Mouse (Mus musculus): Measurements from ENCODE around the gene Adgb. TPM values are rescaled to one million over a fixed set of nuclear protein-coding genes. Genes with fewer than 3 reads are reported as not detected.
A peak's percentile ranks its signal among the peaks of the same experiment; 100 is the strongest.
"Not testable (repeated sequence)": the region's sequence is repeated elsewhere in the genome, so short reads cannot be mapped to it uniquely, and the experiment has no call there.

The Adgb gene
- polyA plus RNA-seq (2012; rRNA removed) (0.27 and 0.47 TPM in 2 replicates), polyA plus RNA-seq (2014; fragmentation: Nextera tagmentation; extraction: Ambion mirVana) (0.10 and 0.12 TPM in 2 replicates)

DNA sequence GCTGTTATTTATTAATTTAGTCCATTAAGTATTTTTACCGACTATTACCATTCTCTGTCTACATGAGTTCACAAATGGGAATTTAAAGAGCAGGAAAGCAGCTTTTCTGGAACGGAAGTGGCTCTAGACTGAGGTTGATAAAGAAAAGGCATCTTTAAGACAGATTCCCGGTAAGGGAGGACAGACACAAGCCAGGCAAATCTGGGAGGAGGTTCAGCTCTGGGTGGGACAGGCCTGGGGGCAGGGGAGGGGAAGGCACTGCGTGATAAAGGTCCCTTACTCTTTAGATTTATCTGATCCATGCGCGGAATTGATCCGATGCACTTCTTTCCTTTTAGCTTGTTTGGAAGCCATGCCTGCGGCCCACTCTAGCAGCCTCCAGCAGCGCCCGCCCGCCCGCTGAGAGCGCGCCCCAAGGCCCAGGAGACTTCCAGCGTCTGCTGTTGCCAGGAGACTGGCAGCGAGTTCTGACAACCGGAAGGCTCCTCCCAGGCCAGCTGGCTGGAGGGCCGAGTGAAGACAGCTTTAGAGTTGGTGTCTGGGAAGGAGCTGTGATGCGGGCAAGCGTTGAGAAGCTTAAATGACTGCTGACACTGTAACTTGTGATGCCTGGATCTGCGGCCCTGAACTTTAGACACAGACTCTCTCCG, at the start of gene Adgb:
Adgb (minus strand) TSS at position 366 of the 650 bp plus-strand sequence.
- H3K9ac ChIP-seq (ENCODE audit: low read depth, low read length, severe bottlenecking) = peak within 1 kb of the TSS; percentile 40; the same call in 1 of the 2 replicates
- 0 out of 2 replicates have a peak within 1 kb of the TSS, but pooled peaks have one; percentile 14 for H3K4me3 ChIP-seq (replicated peaks; ENCODE audit: low read length)
- no peak for TF ChIP-seq POLR2A (IDR thresholded peaks at IDR 0.05; ENCODE audit: borderline replicate concordance, extremely low read depth, insufficient read depth, insufficient read length)
- H3K36me3 ChIP-seq (ENCODE audit: control insufficient read depth, insufficient read depth, low read length) = no peaks in the 10 kb centered on the region
- no peaks in the 10 kb centered on the region for H3K9me3 ChIP-seq (ENCODE audit: control insufficient read depth, low read length)
- H3K4me1 ChIP-seq (ENCODE audit: control insufficient read depth, insufficient read depth, low read length) = peaks cover 3% of the 10 kb centered on the region; the same call in 1 of the 2 replicates
- H3K27me3 ChIP-seq (ENCODE audit: control insufficient read depth, insufficient read depth, low read length) = no peaks in the 10 kb centered on the region
- no peak within 1 kb of the TSS for H3K27ac ChIP-seq (replicated peaks; ENCODE audit: low read depth, low read length)
- H3K4me2 ChIP-seq (replicated peaks; ENCODE audit: low read depth, low read length, severe bottlenecking) = peak within 1 kb of the TSS; percentile 47
- ATAC-seq (ENCODE audit: low FRiP score, low read depth) (peak; percentile 68), DNase-seq (ENCODE audit: low spot score) (peak; percentile 69)
- WGBS = 5% methylated on average over 22 of the region's 22 CpGs

DNA sequence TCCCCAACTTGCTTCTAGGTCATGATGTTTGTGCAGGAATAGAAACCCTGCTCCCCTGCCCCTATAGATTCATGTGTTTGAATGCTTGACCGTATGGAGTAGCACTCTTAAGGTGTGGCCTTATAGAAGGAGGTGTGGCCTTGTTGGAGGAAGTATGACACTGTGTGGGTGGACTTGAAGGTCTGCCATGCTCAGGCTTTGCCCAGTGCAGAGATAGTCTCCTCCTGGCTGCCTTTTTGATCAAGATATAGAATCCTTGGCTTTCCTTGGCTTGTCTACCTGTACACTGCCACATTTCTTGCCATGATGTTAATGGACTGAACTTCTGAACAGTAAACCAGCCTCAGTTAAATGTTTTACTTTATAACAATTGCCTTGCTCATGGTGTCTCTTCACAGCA, 8.0 kb upstream of the Adgb start:
- ATAC-seq (ENCODE audit: low FRiP score, low read depth) (no peak), DNase-seq (ENCODE audit: low spot score) (no peak)
- H3K4me3 ChIP-seq (replicated peaks; ENCODE audit: low read length) = no peak overlapping the region
- no peak overlapping the region for H3K9ac ChIP-seq (ENCODE audit: low read depth, low read length, severe bottlenecking)
- no peaks in the 10 kb centered on the region for H3K9me3 ChIP-seq (ENCODE audit: control insufficient read depth, low read length)
- H3K27ac ChIP-seq (replicated peaks; ENCODE audit: low read depth, low read length) = no peak overlapping the region
- no peaks in the 10 kb centered on the region for H3K4me1 ChIP-seq (ENCODE audit: control insufficient read depth, insufficient read depth, low read length)
- WGBS = 76% methylated on average over 1 of the region's 1 CpGs
- no peaks in the 10 kb centered on the region for H3K36me3 ChIP-seq (ENCODE audit: control insufficient read depth, insufficient read depth, low read length)
- H3K4me2 ChIP-seq (replicated peaks; ENCODE audit: low read depth, low read length, severe bottlenecking) = no peak overlapping the region
- H3K27me3 ChIP-seq (ENCODE audit: control insufficient read depth, insufficient read depth, low read length) = no peaks in the 10 kb centered on the region
- TF ChIP-seq POLR2A (IDR thresholded peaks at IDR 0.05; ENCODE audit: borderline replicate concordance, extremely low read depth, insufficient read depth, insufficient read length) = no peak

DNA sequence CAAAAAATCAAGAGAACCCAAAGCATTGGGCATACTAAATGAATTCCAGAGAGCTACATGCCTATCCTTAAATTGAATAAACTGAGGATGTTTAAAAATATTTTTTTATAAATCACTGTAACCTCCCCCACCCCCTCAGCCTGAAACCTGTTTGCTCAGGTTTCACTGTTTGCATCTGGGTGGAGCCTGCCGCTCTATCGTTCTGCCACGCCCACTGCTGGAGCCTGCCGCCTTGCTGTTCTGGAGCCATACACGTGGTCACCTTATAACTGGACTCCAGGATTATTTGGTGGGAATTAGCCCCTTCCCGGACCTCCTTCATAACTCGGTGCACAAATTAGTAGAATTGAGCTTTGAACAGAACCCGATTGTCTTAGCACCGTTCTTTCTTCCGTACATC, 5.3 kb upstream of the Adgb start:
- not testable (repeated sequence) for H3K4me3 ChIP-seq (replicated peaks; ENCODE audit: low read length); ATAC-seq (ENCODE audit: low FRiP score, low read depth); H3K27me3 ChIP-seq (ENCODE audit: control insufficient read depth, insufficient read depth, low read length); H3K36me3 ChIP-seq (ENCODE audit: control insufficient read depth, insufficient read depth, low read length); DNase-seq (ENCODE audit: low spot score); H3K4me2 ChIP-seq (replicated peaks; ENCODE audit: low read depth, low read length, severe bottlenecking); H3K4me1 ChIP-seq (ENCODE audit: control insufficient read depth, insufficient read depth, low read length); H3K9ac ChIP-seq (ENCODE audit: low read depth, low read length, severe bottlenecking); H3K9me3 ChIP-seq (ENCODE audit: control insufficient read depth, low read length); H3K27ac ChIP-seq (replicated peaks; ENCODE audit: low read depth, low read length)
- WGBS = 54% methylated on average over 10 of the region's 10 CpGs

DNA sequence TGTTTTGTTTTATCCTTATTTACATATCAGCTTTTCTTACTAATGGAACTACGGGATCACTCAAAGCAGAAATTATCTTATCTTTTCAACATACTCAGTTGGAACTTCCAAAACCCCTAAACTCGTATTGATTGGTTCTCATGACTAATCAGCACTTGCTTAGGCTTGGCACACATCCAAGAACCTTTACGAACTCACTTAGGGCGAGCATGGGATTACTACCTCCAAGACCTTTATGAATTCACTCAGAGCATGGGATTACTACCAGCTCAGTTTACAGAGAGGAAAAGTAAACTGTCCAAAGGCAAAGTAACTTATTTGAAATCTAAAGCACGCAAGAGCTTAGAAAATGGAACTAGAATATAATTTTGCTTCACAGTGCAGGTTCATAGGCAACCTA, 4.8 kb upstream of the Adgb start:
- DNase-seq (ENCODE audit: low spot score) (no peak), ATAC-seq (ENCODE audit: low FRiP score, low read depth) (no peak)
- Histone ChIP-seq H3K27me3 (ENCODE audit: control insufficient read depth, insufficient read depth, low read length) (no peaks in the 10 kb centered on the region), H3K36me3 (ENCODE audit: control insufficient read depth, insufficient read depth, low read length) (no peaks in the 10 kb centered on the region), H3K4me1 (ENCODE audit: control insufficient read depth, insufficient read depth, low read length) (peaks cover 3% of the 10 kb centered on the region; the same call in 1 of the 2 replicates), H3K4me2 (replicated peaks; ENCODE audit: low read depth, low read length, severe bottlenecking) (no peak overlapping the region), H3K9ac (ENCODE audit: low read depth, low read length, severe bottlenecking) (no peak overlapping the region), H3K9me3 (ENCODE audit: control insufficient read depth, low read length) (no peaks in the 10 kb centered on the region), H3K4me3 (replicated peaks; ENCODE audit: low read length) (no peak overlapping the region), H3K27ac (replicated peaks; ENCODE audit: low read depth, low read length) (no peak overlapping the region)
- WGBS = 47% methylated on average over 5 of the region's 5 CpGs
- TF ChIP-seq POLR2A (IDR thresholded peaks at IDR 0.05; ENCODE audit: borderline replicate concordance, extremely low read depth, insufficient read depth, insufficient read length) = no peak

DNA sequence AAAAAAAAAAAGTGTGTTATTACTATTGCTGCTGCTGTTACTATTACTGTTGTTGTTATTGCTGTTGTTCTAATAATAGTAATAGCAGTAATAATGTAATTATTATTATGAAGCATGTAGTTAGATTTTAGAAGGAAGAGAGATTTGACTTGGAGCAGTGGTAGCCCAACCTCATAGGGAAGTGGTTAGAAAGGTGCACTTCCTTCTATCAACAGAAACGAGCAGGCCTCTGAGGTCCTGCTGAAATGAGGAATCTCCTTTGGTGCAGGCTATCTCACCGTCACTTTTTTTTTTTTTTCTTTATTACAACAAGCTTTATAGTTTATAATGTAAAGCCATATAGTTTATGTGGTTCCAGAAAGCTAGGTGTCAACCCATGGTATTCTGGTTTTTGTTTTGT, 4.4 kb upstream of the Adgb start:
- no peak for TF ChIP-seq POLR2A (IDR thresholded peaks at IDR 0.05; ENCODE audit: borderline replicate concordance, extremely low read depth, insufficient read depth, insufficient read length)
- DNase-seq (ENCODE audit: low spot score) (no peak), ATAC-seq (ENCODE audit: low FRiP score, low read depth) (no peak)
- WGBS = 74% methylated on average over 2 of the region's 2 CpGs
- no peaks in the 10 kb centered on the region for H3K9me3 ChIP-seq (ENCODE audit: control insufficient read depth, low read length)
- H3K36me3 ChIP-seq (ENCODE audit: control insufficient read depth, insufficient read depth, low read length) = no peaks in the 10 kb centered on the region
- peaks cover 3% of the 10 kb centered on the region; the same call in 1 of the 2 replicates for H3K4me1 ChIP-seq (ENCODE audit: control insufficient read depth, insufficient read depth, low read length)
- no peak overlapping the region for H3K9ac ChIP-seq (ENCODE audit: low read depth, low read length, severe bottlenecking)
- H3K27me3 ChIP-seq (ENCODE audit: control insufficient read depth, insufficient read depth, low read length) = no peaks in the 10 kb centered on the region
- H3K27ac ChIP-seq (replicated peaks; ENCODE audit: low read depth, low read length) = no peak overlapping the region
- no peak overlapping the region for H3K4me3 ChIP-seq (replicated peaks; ENCODE audit: low read length)
- no peak overlapping the region for H3K4me2 ChIP-seq (replicated peaks; ENCODE audit: low read depth, low read length, severe bottlenecking)
